Mouse (Mus musculus) right cerebral cortex, postnatal 36 days (tissue): ENCODE measurements at regions not wholly inside any gene's neighbourhood (a gene's known extent, or its start where the extent isn't known, plus 50 kb on each side); places are given as distances from the start of the nearest gene placed in this dataset.
"Not testable (repeated sequence)": the region's sequence is repeated elsewhere in the genome, so short reads cannot be mapped to it uniquely, and the experiment has no call there.

Source experiments
- DNase-seq, 2 experiments: peaks; one replicate each; pipeline ENCODE4 v3.0.0; 2022; ENCODE audit warnings: low spot score in 2 of 2, mixed read lengths in 1 of 2

DNA sequence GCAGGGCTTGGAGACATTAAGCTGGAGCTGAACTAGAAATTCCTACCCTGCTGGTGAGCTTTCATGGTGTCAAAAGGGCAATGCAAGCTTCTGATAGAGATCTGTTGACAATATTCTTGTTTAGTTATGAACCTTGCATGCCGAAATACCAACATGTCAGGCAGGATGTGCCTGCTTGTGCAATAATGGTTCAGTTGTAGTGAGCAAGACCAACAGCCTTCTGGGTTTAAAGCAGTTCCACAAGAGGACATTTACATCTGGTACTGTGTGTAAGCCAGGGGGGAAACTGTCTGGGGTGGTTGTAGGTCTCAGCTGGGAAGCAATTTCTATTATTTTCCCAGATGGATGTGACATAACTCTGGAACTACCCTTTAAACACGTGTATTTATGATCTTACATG is 987.6 kb upstream of the Gm38303 start:
- no peak for DNase-seq

DNA sequence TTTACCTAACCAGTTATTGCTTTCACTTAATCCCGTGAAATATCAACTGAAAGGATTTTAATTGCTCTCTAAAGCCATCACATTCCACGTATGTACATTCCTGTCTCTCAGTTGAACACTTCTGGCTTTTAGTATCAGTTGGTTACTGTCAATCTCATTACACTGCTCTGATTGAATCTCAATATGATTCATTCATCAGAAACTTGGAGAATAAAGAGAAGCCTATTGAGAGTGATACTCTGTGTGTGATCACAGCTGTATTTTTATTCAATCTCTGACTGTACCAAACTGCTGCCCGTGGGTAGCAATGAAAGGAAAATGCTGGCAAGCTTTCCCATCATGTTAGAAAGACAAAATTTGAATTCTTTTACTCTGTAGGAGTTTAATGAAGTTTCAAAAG is 957.5 kb upstream of the Gm38303 start:
- no peak for DNase-seq

DNA sequence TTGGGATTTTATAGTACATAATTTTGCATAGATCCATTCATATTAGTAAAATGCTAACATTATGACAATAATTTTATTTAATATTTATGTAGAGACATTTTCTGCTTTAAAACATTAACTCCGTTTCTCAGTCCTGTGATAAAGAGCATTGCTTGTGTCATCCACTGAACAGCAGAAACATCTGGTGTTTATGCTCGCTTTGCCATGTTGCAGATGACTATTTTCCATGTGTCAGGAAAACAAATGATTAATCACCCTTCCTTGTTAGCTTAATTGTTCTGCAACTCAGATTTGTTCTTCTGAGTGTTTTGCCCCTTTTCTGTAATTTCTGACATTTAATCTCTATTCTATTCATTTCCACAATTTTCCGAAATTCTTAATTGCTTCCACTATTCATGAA is 925.6 kb upstream of the Gm38303 start:
- DNase-seq, result no peak

DNA sequence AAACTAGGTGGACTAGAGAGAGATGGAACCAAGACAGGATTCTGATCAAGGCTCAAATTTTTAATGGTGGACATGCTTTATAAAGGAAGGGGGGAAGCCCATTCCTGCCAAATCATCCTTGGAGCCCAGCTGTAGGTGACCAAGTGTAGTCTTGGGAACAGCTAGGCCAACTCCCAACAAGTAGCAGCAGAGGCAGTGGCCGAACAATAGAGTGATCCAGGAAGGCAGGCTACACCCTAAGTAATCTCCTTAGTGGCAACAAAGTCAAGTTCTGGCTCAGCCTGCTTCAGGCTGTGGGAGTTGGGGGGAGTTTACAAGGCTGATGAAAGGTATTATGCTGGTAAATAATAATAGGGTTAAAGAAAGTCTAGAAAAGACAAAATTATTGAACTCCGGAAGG is 878.5 kb upstream of the Gm38303 start:
- DNase-seq, result no peak

DNA sequence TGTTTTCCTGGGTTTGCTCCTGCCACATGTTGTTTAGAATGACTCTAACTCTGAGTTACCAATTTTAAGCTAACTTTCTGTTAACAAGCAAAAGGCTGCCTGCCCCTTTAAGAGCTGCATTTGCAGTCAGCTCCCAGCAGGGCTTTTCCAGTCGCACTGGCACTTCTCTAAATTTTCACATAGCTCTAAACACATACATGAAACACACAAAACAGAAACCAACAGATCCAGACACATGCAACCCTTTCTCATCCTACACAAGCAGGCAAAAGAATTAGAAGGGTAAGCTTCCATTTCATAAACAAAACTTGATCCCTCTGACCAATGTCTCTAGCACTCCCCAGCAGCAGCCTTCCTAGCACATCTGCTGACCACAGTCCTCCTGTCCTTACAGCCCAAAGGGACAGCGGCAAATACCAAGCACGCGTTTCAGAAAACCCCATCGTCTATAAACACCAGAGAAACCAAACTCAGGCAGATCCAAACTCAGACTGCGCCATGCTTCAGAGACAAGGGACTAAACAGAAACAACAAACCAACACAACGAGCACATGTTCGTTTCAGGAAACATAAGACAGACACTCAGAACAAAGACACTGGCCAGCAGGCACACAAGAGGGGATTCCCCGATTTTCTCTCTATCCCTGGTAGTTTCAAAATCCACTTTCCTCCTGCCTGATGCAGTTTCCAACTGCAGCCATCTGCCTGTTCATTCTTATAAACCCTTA is 877.6 kb upstream of the Gm38303 start:
- DNase-seq, result not testable (repeated sequence)

DNA sequence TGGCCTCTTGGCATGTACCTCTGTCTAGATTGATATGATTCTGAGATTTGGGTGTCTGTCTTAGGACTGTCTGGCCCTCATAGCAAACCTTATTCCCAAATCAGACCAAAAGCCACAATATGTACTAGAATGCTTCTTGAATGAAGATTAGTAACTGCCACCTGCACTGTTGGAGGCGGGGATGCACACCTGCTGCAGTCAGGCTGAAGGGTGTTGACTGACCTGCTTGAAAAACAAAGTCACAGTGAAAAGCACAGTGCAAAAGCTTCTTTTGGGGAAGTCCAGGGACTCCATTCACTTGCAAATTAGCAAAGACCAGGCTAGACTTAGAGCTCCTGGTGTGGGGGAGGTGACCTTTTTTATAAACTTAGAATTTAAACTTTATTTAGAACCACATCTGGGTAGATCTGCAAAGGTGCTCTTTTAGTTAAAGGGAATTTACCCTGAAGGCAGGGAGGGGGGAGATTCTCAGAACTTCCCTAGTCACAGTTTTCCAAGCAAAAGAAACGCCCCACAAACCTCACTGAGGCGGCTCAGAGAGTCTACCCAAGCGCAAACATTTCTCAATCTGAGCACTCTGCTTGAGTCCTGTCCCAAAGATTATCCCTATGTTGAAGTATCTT is 876.9 kb upstream of the Gm38303 start:
- DNase-seq, result not testable (repeated sequence)

DNA sequence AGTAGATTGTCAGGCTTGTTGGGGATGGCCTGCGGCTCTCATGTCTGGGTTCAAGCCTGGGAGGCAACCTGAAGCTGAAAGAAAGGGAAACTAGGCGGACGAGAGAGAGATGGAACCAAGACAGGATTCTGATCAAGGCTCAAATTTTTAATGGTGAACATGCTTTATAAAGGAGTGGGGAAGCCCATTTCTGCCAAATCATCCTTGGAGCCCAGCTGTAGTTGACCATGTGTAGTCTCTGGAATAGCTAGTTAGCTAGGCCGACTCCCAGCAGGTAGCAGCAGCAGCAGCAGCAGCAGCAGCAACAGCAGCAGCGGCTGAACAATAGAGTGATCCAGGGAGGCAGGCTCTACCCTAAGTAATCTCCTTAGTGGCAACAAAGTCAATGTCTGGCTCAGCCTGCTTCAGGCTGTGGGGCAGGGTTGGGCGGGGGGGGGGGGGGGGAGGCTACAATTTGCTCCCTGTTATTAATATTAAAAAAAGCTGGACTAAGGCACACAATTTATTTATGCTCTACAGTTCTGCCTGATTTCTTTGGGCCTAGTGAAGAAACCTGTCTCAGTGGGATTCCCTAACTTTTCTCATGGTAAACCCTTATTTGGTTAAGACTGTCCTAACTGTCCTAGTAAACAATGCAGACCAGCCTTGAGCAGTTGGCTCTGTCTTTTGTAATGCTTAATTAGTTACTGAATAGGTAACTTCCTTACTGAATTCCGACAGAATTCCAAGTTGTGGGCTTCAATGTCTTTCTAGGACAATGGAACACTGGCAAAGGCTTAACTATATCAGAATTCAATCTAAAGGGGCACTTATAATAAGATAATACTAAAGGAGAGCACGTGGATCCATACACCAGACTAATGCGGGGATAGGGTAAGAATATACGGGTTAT is 875.7 kb upstream of the Gm38303 start:
- not testable (repeated sequence) for DNase-seq

DNA sequence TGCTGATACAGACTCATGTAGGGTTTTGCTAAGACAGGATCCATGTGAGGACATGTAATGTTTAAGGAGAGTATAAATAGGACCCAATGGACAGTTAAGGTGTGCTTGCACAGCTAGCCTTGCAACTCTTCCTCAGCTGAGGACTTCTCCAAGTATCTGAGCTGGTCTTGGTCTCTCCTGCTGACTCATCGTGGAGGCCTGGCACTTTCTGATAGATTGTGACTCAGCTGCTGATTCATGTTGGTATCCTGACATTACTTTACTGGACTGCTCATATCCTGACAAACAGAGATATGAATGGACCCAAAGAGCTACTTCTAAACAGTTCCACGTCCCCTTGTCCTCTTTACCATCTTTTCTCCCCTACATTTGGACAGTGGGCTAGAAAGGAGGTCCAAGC is 838.5 kb upstream of the Gm38303 start:
- no peak for DNase-seq

DNA sequence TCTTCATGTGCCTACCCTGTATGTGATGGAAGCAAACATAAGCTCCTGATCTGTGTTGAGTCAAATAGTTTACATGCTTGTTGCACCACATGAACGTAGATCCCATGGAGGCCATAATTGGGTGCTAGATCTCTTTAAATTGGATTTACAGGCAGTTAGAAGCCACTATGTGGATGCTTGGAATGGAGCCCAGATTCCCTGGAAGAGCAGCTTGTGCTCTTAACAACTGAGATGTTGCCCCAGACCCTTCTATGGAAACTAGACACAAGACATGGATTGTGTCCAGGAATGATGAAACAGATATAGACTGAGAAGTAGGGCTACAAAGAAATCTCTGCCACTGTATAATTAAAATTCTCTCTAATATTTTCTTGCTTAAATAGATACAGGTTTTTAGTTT is 819.9 kb upstream of the Gm38303 start:
- peak in 1 of 2 experiments; percentile 8 for DNase-seq
